Mouse (Mus musculus) cerebellum, adult 11-12 months (tissue): ENCODE measurements around the gene Gm20517.
"Not testable (repeated sequence)": the region's sequence is repeated elsewhere in the genome, so short reads cannot be mapped to it uniquely, and the experiment has no call there.

ENCODE experiments used
- DNase-seq: peaks from one replicate; pipeline ENCODE4 v3.0.0; 2022

Gm20517 gene

DNA sequence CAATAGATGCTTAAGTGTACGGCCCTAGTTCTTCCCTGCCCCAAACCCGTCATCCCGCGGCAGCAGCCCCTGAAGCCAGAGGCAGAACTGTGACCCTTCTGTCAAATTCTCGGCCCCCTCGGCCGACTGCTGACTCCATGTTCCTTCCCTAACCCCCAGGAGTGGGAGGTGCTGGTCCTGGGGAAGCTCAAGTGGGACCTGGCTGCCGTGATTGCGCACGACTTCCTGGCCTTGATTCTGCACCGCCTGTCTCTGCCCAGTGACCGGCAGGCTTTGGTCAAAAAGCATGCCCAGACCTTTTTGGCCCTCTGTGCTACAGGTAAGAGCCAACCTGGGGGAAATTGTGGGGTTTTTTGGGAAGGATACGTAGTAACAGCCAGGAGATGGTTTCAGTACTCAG lies 14.1 kb upstream of the Gm20517 start:
- no peak for DNase-seq

DNA sequence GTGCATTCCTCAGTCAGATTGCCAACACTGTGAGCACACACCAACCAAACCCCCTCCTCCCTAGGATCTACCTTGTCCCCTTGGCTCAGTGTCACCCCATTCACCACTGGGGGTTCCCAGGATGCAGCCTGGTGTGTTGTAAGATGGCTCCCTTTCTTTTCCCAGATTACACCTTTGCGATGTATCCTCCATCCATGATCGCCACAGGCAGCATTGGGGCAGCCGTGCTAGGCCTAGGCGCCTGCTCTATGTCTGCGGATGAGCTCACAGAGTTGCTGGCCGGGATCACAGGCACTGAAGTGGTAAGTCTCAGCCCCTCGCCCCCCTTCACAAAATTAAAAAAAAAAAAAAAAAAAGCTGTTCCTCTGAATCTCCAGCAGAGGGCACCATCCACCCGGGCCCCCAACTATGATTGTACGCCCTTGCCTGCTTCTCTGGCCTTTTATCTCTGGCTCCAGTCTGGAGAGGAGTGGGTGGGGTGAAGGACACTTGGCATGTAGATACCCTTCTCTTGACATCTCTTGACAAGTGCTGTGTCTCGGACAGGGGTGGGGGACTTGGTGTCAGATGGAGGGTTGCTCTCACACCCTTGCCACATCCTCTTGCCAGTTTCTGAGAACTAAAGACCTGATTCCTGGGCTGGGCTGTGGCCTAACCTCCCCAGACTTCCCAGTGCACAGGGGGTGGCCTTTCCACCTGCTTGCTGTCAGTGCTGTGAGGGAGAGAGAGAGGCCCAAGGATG lies 13.4 kb upstream of the Gm20517 start:
- DNase-seq: peak; percentile 46

DNA sequence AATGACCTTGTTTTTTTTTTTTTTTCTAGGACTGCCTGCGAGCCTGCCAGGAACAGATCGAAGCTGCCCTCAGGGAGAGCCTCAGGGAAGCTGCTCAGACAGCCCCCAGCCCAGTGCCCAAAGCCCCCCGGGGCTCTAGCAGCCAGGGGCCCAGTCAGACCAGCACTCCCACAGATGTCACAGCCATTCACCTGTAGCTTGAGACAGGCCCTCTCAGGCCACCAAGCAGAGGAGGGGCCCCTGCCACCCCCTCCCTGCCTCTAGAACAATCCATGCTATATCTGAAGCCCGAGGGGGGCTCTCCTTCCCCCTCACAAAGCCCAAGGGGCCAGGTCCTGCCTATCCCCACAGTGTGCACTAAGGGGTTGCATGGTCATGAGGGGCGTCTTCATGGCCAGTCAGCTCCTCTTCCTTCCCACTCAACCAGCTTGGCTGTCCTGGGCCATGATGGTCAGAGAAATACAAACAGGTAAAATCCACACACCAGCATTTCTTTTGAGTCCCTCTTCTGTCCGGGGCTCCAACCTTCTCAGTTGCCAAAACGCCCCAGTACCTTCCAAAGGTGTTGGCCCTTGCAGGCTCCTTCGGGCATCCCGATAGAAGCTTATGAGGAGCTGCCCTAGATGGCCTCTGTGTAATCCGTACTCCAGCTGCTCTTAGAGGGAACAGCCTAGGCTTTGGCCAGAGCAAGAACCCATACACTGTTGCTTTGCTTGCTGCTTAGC lies 12.6 kb upstream of the Gm20517 start:
- not testable (repeated sequence) for DNase-seq

DNA sequence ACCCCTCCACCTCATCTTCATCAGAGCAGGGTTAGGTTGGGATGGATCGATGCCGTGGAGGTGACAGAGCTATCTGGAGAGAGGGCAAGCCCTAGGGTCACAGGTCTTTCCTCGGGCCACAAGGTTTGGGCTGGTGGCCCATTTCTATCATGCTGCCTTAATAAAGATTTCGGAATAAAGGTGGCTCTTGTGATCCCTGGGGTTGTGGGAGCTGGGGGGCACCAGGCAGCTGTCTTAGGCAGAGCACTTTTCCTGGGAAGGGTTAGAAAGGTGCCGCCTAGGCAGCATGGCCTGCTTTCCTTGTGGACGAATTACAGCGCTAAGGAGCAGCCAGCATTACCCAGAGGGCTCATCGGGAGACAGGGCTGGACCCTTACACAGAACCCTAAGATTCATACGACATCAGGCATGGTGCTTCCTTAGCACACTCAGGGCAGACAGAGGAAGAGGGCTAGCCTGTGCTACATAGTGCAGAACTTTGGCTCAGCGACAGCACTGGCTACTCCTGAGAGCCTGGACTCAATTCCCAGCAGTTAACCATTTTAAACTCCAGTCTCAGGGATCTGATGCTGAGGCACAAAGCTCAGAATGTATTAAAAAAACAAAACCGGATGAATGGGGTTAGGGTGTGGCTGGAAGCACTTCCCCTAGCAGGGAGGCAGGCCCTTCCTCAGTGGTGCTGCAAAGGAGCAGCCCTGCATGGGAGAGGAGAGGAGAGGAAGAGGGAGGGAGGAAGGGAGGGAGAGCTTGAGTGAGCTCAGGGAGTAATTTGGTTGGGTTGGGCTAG lies 11.7 kb upstream of the Gm20517 start:
- no peak for DNase-seq

DNA sequence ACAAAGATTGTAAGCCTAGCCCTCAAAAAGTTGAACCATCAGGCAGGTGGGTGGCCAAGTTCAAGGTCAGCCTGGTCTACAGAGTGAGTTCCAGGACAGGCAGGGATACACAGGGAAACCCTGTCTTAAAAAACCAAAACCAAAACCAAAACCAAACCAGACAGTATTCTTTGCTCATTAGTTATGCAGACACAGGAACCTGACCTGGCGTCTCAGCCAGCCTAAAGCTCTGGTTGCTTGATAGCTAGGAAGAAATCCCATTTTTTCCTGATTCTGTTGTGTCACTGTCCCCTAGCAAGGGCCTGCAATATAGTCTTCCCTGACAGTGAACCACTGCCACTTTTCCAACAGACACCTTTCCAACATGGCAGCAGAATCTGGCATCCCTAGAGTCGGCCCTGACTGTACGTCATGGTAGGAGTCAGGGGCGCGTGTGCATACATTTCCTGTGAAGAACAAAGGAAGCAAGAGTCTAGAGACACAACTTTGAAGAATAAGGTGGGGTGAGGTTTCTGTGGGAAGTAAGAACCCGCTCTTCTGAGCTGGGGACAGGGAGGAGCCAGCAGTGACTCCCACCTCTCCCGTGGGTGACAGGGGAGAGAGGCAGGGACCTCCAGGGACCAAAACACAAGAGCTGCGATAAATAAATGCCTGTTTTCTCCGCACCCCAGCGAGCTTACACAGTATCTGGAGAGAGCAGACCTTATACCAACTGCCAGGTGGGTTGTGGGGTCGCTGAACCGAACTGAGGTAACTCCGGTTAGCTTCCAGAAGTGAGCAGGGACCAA lies 10.6 kb upstream of the Gm20517 start:
- DNase-seq: no peak

DNA sequence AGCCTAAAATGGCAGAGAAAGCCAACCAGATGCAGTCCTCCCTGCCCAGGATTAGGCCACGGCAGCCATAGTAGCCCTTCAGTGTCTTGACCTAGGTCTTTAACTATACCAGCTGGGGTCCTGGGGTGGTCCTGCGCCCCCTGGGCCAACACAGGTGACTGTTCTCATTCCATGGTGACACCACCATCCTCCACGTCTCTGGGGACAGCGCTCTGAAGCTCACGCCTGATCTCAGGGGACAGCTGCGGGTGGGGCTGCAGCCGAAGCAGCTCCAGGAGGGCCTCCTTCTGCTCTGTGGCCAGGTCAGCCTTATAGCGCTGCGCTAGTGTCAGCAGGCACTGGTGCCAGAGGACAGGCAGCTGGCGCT lies 10.0 kb upstream of the Gm20517 start:
- no peak for DNase-seq

DNA sequence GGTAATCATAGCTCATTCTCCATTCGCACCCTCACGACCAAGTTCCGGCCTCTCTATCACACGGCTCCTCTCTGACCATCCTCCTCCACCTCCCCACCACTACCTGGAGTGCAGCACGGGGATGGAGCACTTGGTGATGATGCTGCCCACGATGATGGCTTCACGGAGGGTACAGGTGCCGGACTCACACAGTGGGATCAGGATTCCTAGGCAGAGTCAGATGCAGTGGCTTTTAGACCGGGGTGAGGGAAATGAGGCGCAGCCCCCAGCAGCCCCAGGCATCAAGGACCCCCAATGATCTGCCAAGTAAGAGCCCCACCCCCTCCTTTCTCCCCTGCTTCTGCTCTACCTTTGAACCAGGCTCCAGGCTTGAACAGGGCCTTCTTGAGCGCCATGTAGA lies 9.1 kb upstream of the Gm20517 start:
- no peak for DNase-seq

DNA sequence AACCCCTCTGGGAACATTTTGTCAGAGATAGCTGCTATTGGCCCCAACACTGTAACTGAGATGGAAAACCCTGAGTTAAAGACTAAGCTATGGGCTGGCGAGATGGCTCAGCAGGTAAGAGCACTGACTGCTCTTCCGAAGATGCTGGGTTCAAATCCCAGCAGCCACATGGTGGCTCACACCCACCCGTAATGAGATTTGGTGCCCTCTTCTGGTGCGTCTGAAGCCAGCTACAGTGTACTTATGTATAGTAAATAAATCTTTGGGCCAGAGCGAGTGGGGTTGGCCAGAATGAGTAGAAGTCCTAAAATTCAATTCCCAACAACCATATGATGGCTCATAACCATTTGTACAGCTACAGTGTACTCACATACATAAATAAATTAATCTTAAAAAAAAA lies 5.2 kb upstream of the Gm20517 start:
- no peak for DNase-seq

DNA sequence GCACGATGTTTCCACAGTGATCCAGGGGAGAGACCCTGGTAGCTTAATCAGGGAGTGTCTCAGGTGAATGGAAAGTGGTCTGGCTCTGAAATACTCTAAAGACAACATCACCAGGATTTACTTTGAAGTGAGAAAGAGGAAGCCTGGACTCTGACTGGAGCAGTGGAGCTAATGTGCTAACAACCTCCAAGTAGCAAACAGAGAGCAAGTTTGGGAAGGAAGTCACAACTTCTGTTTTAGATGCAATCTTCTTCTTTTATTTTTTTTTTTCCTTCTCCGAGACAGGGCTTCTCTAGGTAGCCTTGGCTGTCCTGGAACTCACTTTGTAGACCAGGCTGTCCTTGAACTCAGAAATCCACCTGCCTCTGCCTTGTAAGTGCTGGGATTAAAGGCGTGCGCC lies 2.2 kb upstream of the Gm20517 start:
- no peak for DNase-seq

DNA sequence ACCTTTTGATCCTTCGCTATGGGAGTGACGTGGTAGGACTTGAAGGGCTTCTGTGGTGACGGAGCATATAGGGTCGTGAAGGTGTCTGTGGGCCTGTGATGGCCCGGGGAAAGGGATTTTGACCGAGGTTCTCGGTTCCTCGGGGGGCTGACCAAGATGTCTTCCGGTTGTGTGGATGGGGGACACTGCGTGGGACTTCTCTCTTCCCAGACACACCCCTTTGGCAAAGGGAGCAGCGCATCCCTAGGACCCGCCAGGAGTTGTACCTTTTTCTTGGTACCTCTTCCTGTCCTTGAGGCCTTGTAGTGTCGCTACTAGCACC lies 233 bp downstream of the Gm20517 start:
- no peak for DNase-seq

DNA sequence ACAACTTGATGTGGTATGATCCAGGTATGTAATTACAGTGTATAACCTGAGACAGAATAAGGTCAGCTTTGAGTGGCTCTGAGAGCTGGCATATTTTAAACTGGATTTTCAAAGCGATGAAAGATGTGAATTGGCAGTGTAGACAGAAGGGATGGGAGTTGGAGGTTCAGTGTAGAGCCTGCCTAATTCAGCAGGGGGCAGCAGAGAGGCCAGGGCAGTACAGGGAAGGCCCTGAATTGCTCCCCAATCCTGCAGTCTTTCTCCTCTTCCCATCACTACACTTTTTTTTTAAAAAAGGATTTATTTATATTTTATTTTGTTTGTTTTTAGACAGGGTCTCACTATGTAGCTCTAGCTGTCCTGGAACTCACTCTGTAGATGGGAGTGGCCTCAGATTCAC lies 2.6 kb downstream of the Gm20517 start:
- DNase-seq: no peak

DNA sequence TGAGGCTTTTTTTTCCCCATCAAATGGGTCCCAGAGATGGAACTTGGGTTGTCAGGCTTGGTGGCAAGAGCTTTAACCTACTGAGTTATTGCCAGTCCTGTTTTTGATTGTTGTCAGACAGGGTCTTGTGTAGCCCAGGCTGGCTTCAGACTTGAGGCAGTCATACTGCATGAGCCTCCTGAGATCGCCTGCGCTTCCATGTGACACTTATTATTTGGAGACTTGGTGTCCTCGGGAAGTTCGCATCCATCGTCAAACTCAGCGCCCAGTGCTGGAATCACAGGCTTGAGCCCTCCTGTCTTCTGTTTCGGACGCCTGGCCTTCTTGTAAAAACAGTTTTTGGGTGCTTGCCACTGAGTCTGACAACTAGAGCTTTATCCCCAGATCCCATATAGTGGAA lies 4.7 kb downstream of the Gm20517 start:
- DNase-seq: no peak

DNA sequence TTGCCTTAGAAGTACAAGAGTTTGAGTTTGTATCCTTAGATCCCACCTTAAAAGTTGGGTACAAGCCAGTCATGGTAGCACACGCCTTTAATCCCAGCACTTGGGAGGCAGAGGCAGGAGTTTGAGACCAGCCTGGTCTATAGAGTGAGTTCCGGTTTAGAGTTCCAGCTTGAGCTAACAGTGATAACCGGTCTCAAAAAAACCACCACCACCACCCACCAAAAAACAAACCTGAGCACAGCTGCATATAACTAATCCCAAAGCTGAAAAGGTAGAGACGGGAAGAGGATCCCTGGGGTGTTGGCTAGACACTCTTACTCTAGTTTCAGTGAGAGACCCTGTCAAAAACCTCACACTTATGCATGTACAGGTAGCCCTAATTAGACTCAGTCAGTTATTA lies 5.3 kb downstream of the Gm20517 start:
- DNase-seq: no peak

DNA sequence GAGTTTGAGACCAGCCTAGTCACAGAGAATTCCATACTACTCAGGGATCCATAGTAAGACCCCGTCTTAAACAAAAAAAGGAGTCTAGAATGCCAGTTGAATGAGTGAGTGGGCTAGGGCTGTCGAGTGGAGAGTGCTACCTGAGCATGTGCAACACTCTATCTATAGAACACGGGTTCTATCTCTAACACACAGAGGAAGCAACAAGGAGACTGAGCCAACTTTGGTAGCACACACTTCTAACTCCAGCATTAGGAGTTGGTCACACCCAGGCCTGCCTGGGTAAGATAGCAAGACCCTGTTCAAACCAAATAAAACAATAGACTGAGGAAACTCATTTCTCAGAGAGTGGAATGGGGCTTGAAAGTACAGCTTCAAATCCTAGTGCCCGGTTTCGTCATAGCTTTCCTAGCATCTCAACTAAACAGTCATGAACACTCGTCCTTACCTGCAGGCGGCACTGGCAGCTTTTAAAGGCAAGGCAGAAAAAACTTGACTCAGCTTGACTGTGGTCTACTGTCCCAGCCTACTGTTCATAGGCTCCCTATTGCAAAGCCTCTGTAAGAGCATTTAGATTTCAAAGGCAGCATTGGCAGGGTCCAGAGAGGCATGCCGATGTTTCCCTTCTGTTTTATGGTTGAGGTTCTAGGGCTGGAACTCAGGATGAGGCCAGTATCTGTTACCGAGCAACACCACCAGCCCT lies 6.4 kb downstream of the Gm20517 start:
- DNase-seq: no peak

DNA sequence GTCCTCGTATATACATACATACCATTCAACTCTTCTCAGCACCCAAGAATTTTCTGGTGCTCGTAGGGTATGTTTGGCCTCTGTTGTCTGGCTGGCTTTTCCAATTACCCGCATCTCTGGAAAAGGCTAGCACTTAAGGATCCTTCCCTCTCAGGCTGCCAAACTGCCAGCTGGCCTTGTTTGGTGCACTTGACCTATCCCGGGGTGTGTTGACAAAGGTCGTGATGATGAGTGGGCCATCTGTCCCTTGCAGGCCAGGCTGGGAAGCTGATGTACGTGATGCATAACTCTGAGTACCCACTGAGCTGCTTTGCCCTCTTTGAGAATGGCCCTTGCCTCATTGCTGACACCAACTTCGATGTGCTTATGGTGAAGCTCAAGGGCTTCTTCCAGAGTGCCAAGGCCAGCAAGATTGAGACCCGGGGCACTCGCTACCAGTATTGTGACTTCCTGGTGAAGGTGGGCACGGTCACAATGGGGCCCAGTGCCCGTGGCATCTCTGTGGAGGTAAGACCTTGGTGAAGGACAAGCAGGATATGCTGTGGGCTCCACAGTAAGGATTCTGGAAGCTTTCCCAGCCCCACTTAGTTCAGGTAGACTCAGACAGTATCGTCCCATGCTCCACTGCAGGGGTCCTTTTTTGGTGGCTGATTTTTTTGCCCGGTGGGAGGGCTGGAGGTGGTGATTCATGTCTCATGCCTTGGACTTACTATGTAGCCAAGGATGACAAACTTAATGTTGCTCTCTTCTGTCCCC lies 7.3 kb downstream of the Gm20517 start:
- DNase-seq: no peak

DNA sequence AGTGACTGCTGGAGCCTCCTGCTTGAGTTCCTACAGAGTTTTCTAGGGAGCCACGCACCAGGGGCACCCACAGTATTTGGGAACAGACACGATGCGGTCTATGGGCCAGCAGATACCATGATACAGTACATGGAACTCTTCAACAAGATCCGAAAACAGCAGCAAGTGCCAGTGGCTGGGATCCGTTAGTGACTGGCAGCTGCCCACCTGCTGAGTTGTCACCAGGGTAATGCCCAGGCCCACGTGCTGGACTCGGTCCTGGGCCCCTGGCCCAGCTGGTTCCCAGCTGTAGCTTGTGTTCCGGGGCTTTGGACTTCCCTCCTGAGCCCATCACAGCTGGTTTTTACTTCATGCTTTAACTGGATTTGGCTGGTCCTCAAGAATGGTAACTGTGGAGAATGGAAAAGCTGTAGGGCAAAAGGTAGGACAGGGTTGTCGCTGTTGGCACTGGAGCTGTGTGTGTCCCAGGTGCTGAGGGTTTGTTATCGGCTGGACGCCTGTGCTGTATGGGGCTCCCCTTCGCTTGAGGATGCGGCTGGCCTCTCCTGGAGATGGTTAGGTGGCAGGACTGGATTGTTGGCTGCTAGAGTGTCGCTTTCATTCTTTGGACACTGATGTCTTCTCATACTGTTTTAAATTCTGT lies 11.6 kb downstream of the Gm20517 start:
- DNase-seq: no peak

DNA sequence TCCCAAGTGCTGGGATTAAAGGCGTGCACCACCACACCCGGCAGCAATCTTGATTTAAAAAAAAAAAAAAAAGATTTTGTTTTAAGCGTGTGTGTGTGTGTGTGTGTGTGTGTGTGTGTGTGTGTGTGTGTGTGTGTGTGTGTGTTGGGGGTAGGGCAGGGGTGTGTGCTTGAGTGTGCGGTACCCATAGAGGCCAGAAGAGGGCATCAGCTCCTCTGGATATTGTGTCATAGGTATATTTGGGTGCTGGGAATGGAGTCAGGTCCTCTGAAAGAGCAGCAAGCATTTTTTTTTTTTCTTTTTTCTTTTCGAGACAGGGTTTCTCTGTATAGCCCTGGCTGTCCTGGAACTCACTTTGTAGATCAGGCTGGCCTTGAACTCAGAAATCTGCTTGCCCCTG lies 13.2 kb downstream of the Gm20517 start:
- DNase-seq: not testable (repeated sequence)

DNA sequence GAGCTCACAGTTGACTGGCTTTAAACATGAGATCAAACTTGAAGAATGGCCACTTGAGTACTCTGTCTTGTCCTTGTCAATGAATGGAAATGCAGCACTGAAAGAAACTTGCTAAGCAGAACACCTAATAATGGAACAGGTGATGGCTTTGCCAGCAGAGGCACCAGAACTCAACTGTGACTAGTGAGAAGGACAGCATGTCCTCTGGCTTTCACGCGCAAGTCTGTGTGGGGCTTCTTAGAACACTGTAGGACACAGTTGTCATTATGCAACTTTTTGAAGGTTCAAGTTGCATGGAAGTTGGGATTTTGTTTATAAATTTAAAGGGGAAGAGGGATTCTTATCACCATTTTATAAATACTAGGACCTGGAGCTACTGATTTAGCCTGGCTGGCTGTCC lies 13.7 kb downstream of the Gm20517 start:
- no peak for DNase-seq

DNA sequence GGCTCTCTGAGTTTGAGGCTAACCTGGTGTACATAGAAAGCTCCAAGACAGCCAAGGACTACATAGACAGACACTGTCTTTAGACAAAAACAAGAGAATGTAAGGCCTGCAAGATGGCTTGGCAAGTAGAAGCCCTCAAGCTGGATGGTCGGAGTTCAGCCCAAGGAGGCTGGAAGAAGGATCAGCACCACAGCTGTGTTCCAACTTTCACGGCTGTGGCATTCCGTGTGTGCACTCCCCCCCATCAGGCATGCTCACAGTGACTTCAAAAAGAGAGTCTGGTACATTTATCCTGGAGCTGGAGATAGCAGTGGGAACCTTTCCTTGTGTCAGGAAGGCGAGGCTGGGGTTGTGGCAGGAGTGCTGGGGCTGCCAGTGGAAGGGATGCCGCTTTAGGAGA lies 14.6 kb downstream of the Gm20517 start:
- DNase-seq: no peak

DNA sequence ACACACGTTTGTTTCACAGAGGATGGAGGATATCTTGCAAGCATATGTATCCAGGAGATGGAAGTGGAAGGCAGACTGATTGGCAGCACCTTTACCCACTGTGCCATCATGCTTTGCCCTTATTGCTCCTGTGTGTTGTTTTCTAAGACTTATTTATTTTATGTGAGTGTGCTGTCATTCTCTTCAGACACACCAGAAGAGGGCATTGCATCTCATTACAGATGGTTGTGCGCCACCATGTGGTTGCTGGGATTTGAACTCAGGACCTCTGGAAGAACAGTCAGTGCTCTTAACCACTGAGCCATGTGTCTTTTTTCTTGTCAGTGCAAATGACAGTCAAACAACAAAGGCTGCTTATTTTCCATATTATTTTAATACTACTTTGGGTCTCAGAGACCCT lies 16.4 kb downstream of the Gm20517 start:
- DNase-seq: no peak
